ENCODE assay signal across 8 mouse cellular contexts in genomic region chr10:99913001-99913845, GRCm38 (mm10).
DNase-seq lines count a peak whose midpoint lies in the region; ATAC-seq and TF ChIP-seq lines count a peak whose summit lies in the region.

No protein-coding gene starts in this region.

- no peak for TF ChIP-seq CTCF in layer of hippocampus, adult 2 months (conservative IDR thresholded peaks at IDR 0.05)
- no peak for TF ChIP-seq CTCF in intestine, postnatal 0 days (IDR thresholded peaks at IDR 0.05; ENCODE audit: low read depth)

- DNase-seq in layer of hippocampus, adult 2 months (ENCODE audit: low spot score in 2 of 2) = no peak
- DNase-seq in layer of hippocampus, postnatal 14 days (ENCODE audit: low spot score in 2 of 2) = no peak
- peak; percentile 23 for DNase-seq in embryo, embryonic 10 days (ENCODE audit: low spot score)
- peak; percentile 33 for DNase-seq in lung, postnatal 36 days
- DNase-seq in gastrocnemius, adult 8-10 months (ENCODE audit: low spot score in 2 of 2) = no peak
- DNase-seq in spleen, postnatal 14 days (ENCODE audit: low spot score in 2 of 2) = no peak

- H3K9me3 ChIP-seq in intestine, postnatal 0 days (ENCODE audit: control insufficient read depth) = no peaks in the 10 kb centered on the region

- peak overlapping the region; percentile 47 for H3K9ac ChIP-seq in intestine, postnatal 0 days (ENCODE audit: low read depth, low read length)

- peak overlapping the region; percentile 60 for H3K4me2 ChIP-seq in intestine, postnatal 0 days (replicated peaks; ENCODE audit: low read depth)

- H3K4me3 ChIP-seq in layer of hippocampus, adult 2 months = peak overlapping the region; percentile 30
- H3K4me3 ChIP-seq in intestine, postnatal 0 days (ENCODE audit: low read depth, low read length) = peak overlapping the region; percentile 44

- no peaks in the 10 kb centered on the region for H3K27me3 ChIP-seq in intestine, postnatal 0 days (replicated peaks; ENCODE audit: control insufficient read depth, insufficient read depth, low read length)

- no peak overlapping the region for H3K27ac ChIP-seq in layer of hippocampus, adult 2 months
- peak overlapping the region; percentile 41 for H3K27ac ChIP-seq in intestine, postnatal 0 days (ENCODE audit: low read depth, low read length)

- no peaks in the 10 kb centered on the region for H3K4me1 ChIP-seq in intestine, postnatal 0 days (replicated peaks; ENCODE audit: control insufficient read depth, insufficient read depth, low read length)

- ATAC-seq in intestine, postnatal 0 days = peak; percentile 47; the same call in 1 of the 2 replicates
- no peak for ATAC-seq in inflammation-experienced regulatory T-cells, adult 6 months

- WGBS in intestine, postnatal 0 days = 12% methylated on average over 20 of the region's 20 CpGs

- no peaks in the 10 kb centered on the region for H3K36me3 ChIP-seq in intestine, postnatal 0 days (ENCODE audit: control insufficient read depth, insufficient read depth)

Comparison
In these comparisons a context has a peak if more than half of its experiments do, and no peak if none do; other contexts are left out.
1. DNase-seq: peak in embryo, embryonic 10 days (single experiment) and lung, postnatal 36 days (single experiment); none in layer of hippocampus, adult 2 months (0 of 2), layer of hippocampus, postnatal 14 days (0 of 2), gastrocnemius, adult 8-10 months (0 of 2) and spleen, postnatal 14 days (0 of 2).